Mouse (Mus musculus): ENCODE data around the gene Fgd3. TPM values are rescaled to one million over a fixed set of nuclear protein-coding genes. Genes with fewer than 3 reads are reported as not detected.

The Fgd3 gene
- polyA plus RNA-seq, 1 experiment from 2014 or later: 2.8 TPM

- no peak for ATAC-seq
- WGBS: 25% methylated on average over 6 of the region's 6 CpGs
Observed at GRCm38 (mm10) chr13:49224729-49225128, 95.4 kb downstream of the Fgd3 start.

GRCm38 (mm10) chr13:49224314-49224713 lies 95.8 kb downstream of the Fgd3 start:
- no peaks in the 10 kb centered on the region for H3K27me3 ChIP-seq (replicated peaks; ENCODE audit: control insufficient read depth, insufficient read depth, low read length)
- no peaks in the 10 kb centered on the region for H3K4me1 ChIP-seq (ENCODE audit: control insufficient read depth, insufficient read depth, low read length)
- 21% methylated on average over 10 of the region's 10 CpGs for WGBS
- H3K4me2 ChIP-seq (ENCODE audit: low read length): no peak overlapping the region
- DNase-seq (ENCODE audit: low spot score) (peak; percentile 55), ATAC-seq (no peak)
- no peak overlapping the region for H3K27ac ChIP-seq (ENCODE audit: low read depth, low read length)
- H3K36me3 ChIP-seq (ENCODE audit: control insufficient read depth, insufficient read depth, low read length): no peaks in the 10 kb centered on the region
- no peak overlapping the region for H3K9ac ChIP-seq (ENCODE audit: low read length)
- H3K9me3 ChIP-seq (replicated peaks; ENCODE audit: control insufficient read depth, low read length): no peaks in the 10 kb centered on the region
- H3K4me3 ChIP-seq (ENCODE audit: low read depth, low read length): no peak overlapping the region

More at GRCm38 (mm10) chr13:49224729-49225128, 95.4 kb downstream of the Fgd3 start:
- H3K36me3 ChIP-seq (ENCODE audit: control insufficient read depth, insufficient read depth, low read length): no peaks in the 10 kb centered on the region
- no peak overlapping the region for H3K4me3 ChIP-seq (ENCODE audit: low read depth, low read length)
- no peaks in the 10 kb centered on the region for H3K9me3 ChIP-seq (replicated peaks; ENCODE audit: control insufficient read depth, low read length)
- H3K27ac ChIP-seq (ENCODE audit: low read depth, low read length): no peak overlapping the region
- no peak overlapping the region for H3K9ac ChIP-seq (ENCODE audit: low read length)
- H3K4me1 ChIP-seq (ENCODE audit: control insufficient read depth, insufficient read depth, low read length): no peaks in the 10 kb centered on the region
- H3K27me3 ChIP-seq (replicated peaks; ENCODE audit: control insufficient read depth, insufficient read depth, low read length): no peaks in the 10 kb centered on the region
- DNase-seq (ENCODE audit: low spot score): no peak
- no peak overlapping the region for H3K4me2 ChIP-seq (ENCODE audit: low read length)

- no peaks in the 10 kb centered on the region for H3K27me3 ChIP-seq (replicated peaks; ENCODE audit: control insufficient read depth, insufficient read depth, low read length)
- H3K9me3 ChIP-seq (replicated peaks; ENCODE audit: control insufficient read depth, low read length): no peaks in the 10 kb centered on the region
- H3K36me3 ChIP-seq (ENCODE audit: control insufficient read depth, insufficient read depth, low read length): no peaks in the 10 kb centered on the region
- no peak overlapping the region for H3K27ac ChIP-seq (ENCODE audit: low read depth, low read length)
- no peak for ATAC-seq
- 22% methylated on average over 5 of the region's 5 CpGs for WGBS
- DNase-seq (ENCODE audit: low spot score): no peak
- no peaks in the 10 kb centered on the region for H3K4me1 ChIP-seq (ENCODE audit: control insufficient read depth, insufficient read depth, low read length)
- no peak overlapping the region for H3K4me3 ChIP-seq (ENCODE audit: low read depth, low read length)
- no peak overlapping the region for H3K4me2 ChIP-seq (ENCODE audit: low read length)
- H3K9ac ChIP-seq (ENCODE audit: low read length): no peak overlapping the region
Observed at GRCm38 (mm10) chr13:49220912-49221311, 99.2 kb downstream of the Fgd3 start.

GRCm38 (mm10) chr13:49219367-49219766 lies 100.7 kb downstream of the Fgd3 start:
- DNase-seq (ENCODE audit: low spot score): no peak
- Histone ChIP-seq H3K4me2 (ENCODE audit: low read length) (no peak overlapping the region), H3K27me3 (replicated peaks; ENCODE audit: control insufficient read depth, insufficient read depth, low read length) (no peaks in the 10 kb centered on the region), H3K36me3 (ENCODE audit: control insufficient read depth, insufficient read depth, low read length) (no peaks in the 10 kb centered on the region), H3K9ac (ENCODE audit: low read length) (no peak overlapping the region), H3K4me1 (ENCODE audit: control insufficient read depth, insufficient read depth, low read length) (peaks cover 10% of the 10 kb centered on the region), H3K4me3 (ENCODE audit: low read depth, low read length) (no peak overlapping the region), H3K27ac (ENCODE audit: low read depth, low read length) (no peak overlapping the region), H3K9me3 (replicated peaks; ENCODE audit: control insufficient read depth, low read length) (no peaks in the 10 kb centered on the region)
- WGBS: 76% methylated on average over 4 of the region's 4 CpGs
- ATAC-seq: no peak

GRCm38 (mm10) chr13:49218651-49219050 lies 101.5 kb downstream of the Fgd3 start:
- H3K36me3 ChIP-seq (ENCODE audit: control insufficient read depth, insufficient read depth, low read length): no peaks in the 10 kb centered on the region
- no peaks in the 10 kb centered on the region for H3K27me3 ChIP-seq (replicated peaks; ENCODE audit: control insufficient read depth, insufficient read depth, low read length)
- H3K9me3 ChIP-seq (replicated peaks; ENCODE audit: control insufficient read depth, low read length): no peaks in the 10 kb centered on the region
- DNase-seq (ENCODE audit: low spot score) (no peak), ATAC-seq (no peak)
- no peak overlapping the region for H3K4me2 ChIP-seq (ENCODE audit: low read length)
- no peak overlapping the region for H3K9ac ChIP-seq (ENCODE audit: low read length)
- H3K4me1 ChIP-seq (ENCODE audit: control insufficient read depth, insufficient read depth, low read length): peaks cover 17% of the 10 kb centered on the region
- 6% methylated on average over 3 of the region's 3 CpGs for WGBS
- no peak overlapping the region for H3K27ac ChIP-seq (ENCODE audit: low read depth, low read length)
- H3K4me3 ChIP-seq (ENCODE audit: low read depth, low read length): no peak overlapping the region

GRCm38 (mm10) chr13:49216808-49217561 lies 103.1 kb downstream of the Fgd3 start:
- H3K9me3 ChIP-seq (replicated peaks; ENCODE audit: control insufficient read depth, low read length): no peaks in the 10 kb centered on the region
- H3K27ac ChIP-seq (ENCODE audit: low read depth, low read length): no peak overlapping the region
- H3K4me3 ChIP-seq (ENCODE audit: low read depth, low read length): no peak overlapping the region
- peaks cover 25% of the 10 kb centered on the region for H3K4me1 ChIP-seq (ENCODE audit: control insufficient read depth, insufficient read depth, low read length)
- WGBS: 51% methylated on average over 9 of the region's 9 CpGs
- no peak for DNase-seq (ENCODE audit: low spot score)
- H3K36me3 ChIP-seq (ENCODE audit: control insufficient read depth, insufficient read depth, low read length): no peaks in the 10 kb centered on the region
- no peaks in the 10 kb centered on the region for H3K27me3 ChIP-seq (replicated peaks; ENCODE audit: control insufficient read depth, insufficient read depth, low read length)
- no peak overlapping the region for H3K4me2 ChIP-seq (ENCODE audit: low read length)
- no peak for ATAC-seq
- H3K9ac ChIP-seq (ENCODE audit: low read length): no peak overlapping the region

- Histone ChIP-seq H3K4me1 (ENCODE audit: control insufficient read depth, insufficient read depth, low read length) (peaks cover 27% of the 10 kb centered on the region), H3K4me2 (ENCODE audit: low read length) (peak overlapping the region; percentile 83), H3K27me3 (replicated peaks; ENCODE audit: control insufficient read depth, insufficient read depth, low read length) (no peaks in the 10 kb centered on the region), H3K4me3 (ENCODE audit: low read depth, low read length) (peak overlapping the region; percentile 72), H3K27ac (ENCODE audit: low read depth, low read length) (no peak overlapping the region), H3K36me3 (ENCODE audit: control insufficient read depth, insufficient read depth, low read length) (no peaks in the 10 kb centered on the region), H3K9ac (ENCODE audit: low read length) (peak overlapping the region; percentile 70; the same call in 1 of the 2 replicates), H3K9me3 (replicated peaks; ENCODE audit: control insufficient read depth, low read length) (no peaks in the 10 kb centered on the region)
- ATAC-seq (no peak), DNase-seq (ENCODE audit: low spot score) (no peak)
- WGBS: 5% methylated on average over 17 of the region's 17 CpGs
Observed at GRCm38 (mm10) chr13:49216220-49216552, 103.9 kb downstream of the Fgd3 start.

GRCm38 (mm10) chr13:49215504-49216219 lies 104.4 kb downstream of the Fgd3 start, which contains the start of gene Card19:
TSS of gene Card19 (minus strand) at chr13:49216037.
- no peaks in the 10 kb centered on the region for H3K9me3 ChIP-seq (replicated peaks; ENCODE audit: control insufficient read depth, low read length)
- ATAC-seq (peak; percentile 84), DNase-seq (ENCODE audit: low spot score) (peak; percentile 94)
- WGBS: 2% methylated on average over 78 of the region's 78 CpGs
- peak within 1 kb of the TSS; percentile 83 for H3K4me2 ChIP-seq (ENCODE audit: low read length)
- no peaks in the 10 kb centered on the region for H3K36me3 ChIP-seq (ENCODE audit: control insufficient read depth, insufficient read depth, low read length)
- peak within 1 kb of the TSS; percentile 72 for H3K4me3 ChIP-seq (ENCODE audit: low read depth, low read length)
- H3K27ac ChIP-seq (ENCODE audit: low read depth, low read length): no peak within 1 kb of the TSS
- H3K9ac ChIP-seq (ENCODE audit: low read length): peak within 1 kb of the TSS; percentile 70
- peaks cover 27% of the 10 kb centered on the region for H3K4me1 ChIP-seq (ENCODE audit: control insufficient read depth, insufficient read depth, low read length)
- no peaks in the 10 kb centered on the region for H3K27me3 ChIP-seq (replicated peaks; ENCODE audit: control insufficient read depth, insufficient read depth, low read length)

GRCm38 (mm10) chr13:49215128-49215503 lies 105.0 kb downstream of the Fgd3 start:
- Histone ChIP-seq H3K4me2 (ENCODE audit: low read length) (peak overlapping the region; percentile 83), H3K9ac (ENCODE audit: low read length) (peak overlapping the region; percentile 70), H3K27ac (ENCODE audit: low read depth, low read length) (no peak overlapping the region), H3K4me1 (ENCODE audit: control insufficient read depth, insufficient read depth, low read length) (peaks cover 27% of the 10 kb centered on the region), H3K27me3 (replicated peaks; ENCODE audit: control insufficient read depth, insufficient read depth, low read length) (no peaks in the 10 kb centered on the region), H3K9me3 (replicated peaks; ENCODE audit: control insufficient read depth, low read length) (no peaks in the 10 kb centered on the region), H3K4me3 (ENCODE audit: low read depth, low read length) (peak overlapping the region; percentile 72), H3K36me3 (ENCODE audit: control insufficient read depth, insufficient read depth, low read length) (no peaks in the 10 kb centered on the region)
- DNase-seq (ENCODE audit: low spot score) (peak; percentile 22), ATAC-seq (no peak)
- WGBS: 15% methylated on average over 5 of the region's 5 CpGs

Data from forebrain, embryonic 14.5 days (tissue).